Mouse (Mus musculus): ENCODE data around the gene Rasal2. TPM values are rescaled to one million over a fixed set of nuclear protein-coding genes. Genes with fewer than 3 reads are reported as not detected.
"Not testable (repeated sequence)": the region's sequence is repeated elsewhere in the genome, so short reads cannot be mapped to it uniquely, and the experiment has no call there.

The Rasal2 gene
- total RNA-seq, 2 experiments from 2014 or later = 33.0 to 36.5 TPM

- intact Hi-C loops (cut with DNase I) = no loop called here
- peak; percentile 9 to 46 for DNase-seq
Observed at GRCm38 (mm10) chr1:157256562-157256961, 155.8 kb downstream of the Rasal2 start.

GRCm38 (mm10) chr1:157255776-157256175, 156.6 kb downstream of the Rasal2 start:
- no peak for DNase-seq
- intact Hi-C loops (cut with DNase I) = no loop called here

GRCm38 (mm10) chr1:157253600-157254490, 158.6 kb downstream of the Rasal2 start:
- intact Hi-C loops (cut with DNase I) = no loop called here
- DNase-seq = no peak

GRCm38 (mm10) chr1:157248112-157248511, 164.3 kb downstream of the Rasal2 start:
- no peak for DNase-seq
- intact Hi-C loops (cut with DNase I) = no loop called here

DNA sequence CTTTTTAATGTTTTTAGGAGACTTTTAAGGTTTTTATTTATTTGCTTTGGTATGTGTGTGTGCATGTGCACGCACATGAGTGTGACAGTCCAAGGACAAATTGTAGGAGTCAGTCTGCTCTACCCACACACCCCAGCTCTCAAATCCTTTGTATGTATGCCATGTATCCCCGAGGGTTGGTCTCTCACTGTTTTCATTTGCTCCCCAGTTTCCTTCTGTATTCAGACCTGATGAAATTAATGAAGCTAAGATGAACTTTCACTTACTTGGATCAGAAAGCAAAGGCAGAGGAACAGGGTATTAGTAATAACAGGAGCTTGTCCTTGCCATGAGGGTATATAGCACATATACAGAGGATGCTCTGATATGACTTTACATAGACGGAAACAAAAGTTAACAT, 165.1 kb downstream of the Rasal2 start:
- DNase-seq = no peak
- intact Hi-C loops (cut with DNase I) = no loop called here

DNA sequence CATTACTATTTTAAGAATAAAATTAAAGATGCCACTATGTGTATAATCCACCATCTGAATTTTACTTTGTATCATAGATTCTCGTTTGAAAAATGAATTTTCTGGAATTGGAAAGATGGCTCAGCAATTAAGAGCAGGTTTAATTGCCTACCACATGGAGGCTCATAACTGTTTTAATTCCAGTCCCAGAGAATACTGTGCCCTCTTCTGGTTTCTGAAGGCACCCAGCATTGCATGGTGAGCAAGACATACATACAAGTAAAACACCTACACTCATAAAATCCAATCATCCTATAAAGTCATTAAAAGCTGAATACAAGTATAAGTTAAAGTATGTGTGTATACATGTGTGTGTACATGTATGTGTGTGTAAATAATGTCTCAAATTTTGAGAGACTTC, 165.6 kb downstream of the Rasal2 start:
- intact Hi-C loops (cut with DNase I) = no loop called here
- no peak for DNase-seq

DNA sequence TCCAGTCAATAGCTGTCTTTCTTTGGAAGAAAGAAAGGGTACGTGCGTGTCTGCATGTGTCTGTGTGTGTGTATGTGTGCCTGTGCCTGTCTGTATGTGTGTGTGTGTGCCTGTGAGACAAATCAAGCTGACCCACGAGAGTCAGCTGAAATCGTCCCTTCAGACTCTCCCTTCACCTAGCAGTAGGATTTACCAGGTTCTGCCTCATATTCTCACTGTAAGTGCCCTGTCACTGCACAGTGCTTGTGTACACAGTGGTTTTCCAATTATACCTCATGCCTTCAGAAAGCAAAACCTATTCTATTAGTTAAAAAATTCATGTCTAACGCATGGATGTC, 168.0 kb downstream of the Rasal2 start:
- intact Hi-C loops (cut with DNase I) = no loop called here
- DNase-seq = no peak

- DNase-seq = no peak
- intact Hi-C loops (cut with DNase I) = no loop called here
Observed at GRCm38 (mm10) chr1:157243576-157244452, 168.6 kb downstream of the Rasal2 start.

DNA sequence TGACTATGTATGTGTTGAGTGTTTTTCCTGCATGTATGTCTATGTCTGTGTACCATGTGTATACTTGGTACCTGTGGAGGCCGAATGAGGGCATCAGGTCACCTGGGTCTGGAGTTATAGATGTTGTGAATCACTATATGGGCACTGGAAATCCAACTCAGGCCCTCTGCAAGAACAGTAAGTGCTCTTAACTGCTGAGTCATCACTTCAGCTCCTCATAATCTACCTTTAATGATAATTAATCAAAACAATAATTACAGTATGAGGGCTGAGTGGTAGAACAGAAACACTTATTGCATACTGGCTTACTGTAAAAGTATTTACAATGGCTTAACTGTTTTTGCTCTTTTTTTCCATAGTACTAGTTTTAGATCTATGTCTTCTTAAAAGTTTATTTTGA, 172.7 kb downstream of the Rasal2 start:
- DNase-seq = no peak
- intact Hi-C loops (cut with DNase I) = no loop called here

GRCm38 (mm10) chr1:157236650-157237344, 175.6 kb downstream of the Rasal2 start:
- DNase-seq; intact Hi-C loops (cut with DNase I): not testable (repeated sequence)

DNA sequence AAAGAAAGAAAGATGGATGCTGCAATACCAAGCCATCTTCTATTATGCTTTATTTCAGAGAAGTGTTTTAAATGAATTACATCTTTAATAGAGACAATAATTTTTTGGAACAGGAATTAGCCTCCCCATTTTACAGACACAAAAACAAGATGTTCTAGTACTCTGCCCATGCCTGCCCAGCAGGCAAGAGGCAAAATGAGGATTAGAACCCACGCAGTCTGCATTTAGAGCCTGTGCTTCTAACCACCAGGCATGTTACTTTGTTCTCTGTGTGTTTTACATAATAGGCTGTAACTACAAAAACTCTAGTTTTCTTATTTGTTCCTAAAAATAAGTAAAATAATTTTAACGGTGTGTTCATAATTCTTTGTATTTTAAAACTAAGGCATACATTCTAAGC, 178.9 kb downstream of the Rasal2 start:
- intact Hi-C loops (cut with DNase I) = no loop called here
- no peak for DNase-seq

DNA sequence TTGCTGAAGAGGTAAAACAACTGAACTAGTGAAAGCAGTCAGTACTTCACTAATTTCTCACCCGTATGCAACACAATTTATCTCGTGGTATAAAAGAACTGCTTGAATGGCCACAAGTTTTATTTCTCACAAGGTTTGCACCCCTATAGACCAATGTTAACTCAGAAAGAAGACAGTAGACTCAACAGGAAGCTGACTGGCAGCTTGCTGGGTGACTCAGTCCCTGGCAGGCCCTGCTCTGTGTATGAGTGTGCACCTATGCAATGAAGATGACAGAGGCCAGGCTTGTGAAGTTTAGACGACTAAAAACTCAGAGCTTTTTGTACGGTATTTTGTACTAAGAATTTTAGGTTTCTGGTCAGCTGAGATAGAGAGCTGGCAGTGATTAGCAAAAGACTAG, 180.0 kb downstream of the Rasal2 start:
- intact Hi-C loops (cut with DNase I) = no loop called here
- DNase-seq = no peak

DNA sequence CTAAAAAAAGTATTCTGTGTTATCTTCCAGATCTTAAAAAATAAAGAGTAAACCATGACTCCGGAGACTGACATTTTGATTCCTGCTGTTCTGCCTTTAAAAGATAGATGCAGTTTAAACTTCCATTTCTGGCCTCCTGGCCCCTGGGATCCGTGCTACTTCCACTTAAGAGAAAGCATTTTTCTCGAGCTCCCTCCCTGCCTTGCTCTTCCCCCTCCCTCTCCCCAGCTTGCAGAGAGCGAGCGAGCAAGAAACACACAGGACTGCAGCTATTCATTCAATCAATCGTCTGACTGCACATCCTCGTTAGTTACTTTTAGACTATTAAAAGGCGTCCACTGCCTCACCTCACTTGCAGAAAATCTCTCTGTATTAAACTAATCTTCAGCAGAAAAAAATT, 181.4 kb downstream of the Rasal2 start:
- intact Hi-C loops (cut with DNase I) = no loop called here
- no peak for DNase-seq

DNA sequence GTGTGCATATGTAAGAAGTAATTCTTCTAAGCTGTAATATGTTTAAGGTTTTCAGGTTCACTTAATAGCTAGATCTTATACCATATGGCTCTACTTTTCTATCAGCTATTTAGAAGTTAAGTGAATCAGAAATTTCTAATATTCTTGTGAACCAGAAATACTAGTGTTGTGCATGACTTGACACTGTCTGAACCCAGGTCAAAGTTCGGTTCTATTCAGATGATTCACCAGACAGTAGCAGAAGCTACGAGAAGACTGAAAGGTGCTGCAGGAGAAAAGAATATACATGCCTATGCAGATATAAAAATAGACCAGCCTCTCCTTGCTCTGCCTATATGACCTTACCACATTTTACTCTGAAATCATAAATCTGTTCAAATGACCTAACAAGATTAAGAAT, 182.0 kb downstream of the Rasal2 start:
- no peak for DNase-seq
- intact Hi-C loops (cut with DNase I) = no loop called here

GRCm38 (mm10) chr1:157225013-157225412, 187.4 kb downstream of the Rasal2 start:
- DNase-seq = no peak

GRCm38 (mm10) chr1:157220910-157221309, 191.5 kb downstream of the Rasal2 start:
- intact Hi-C loops (cut with DNase I) = no loop called here

More at GRCm38 (mm10) chr1:157225013-157225412, 187.4 kb downstream of the Rasal2 start:
- intact Hi-C loops (cut with DNase I) = no loop called here

DNA sequence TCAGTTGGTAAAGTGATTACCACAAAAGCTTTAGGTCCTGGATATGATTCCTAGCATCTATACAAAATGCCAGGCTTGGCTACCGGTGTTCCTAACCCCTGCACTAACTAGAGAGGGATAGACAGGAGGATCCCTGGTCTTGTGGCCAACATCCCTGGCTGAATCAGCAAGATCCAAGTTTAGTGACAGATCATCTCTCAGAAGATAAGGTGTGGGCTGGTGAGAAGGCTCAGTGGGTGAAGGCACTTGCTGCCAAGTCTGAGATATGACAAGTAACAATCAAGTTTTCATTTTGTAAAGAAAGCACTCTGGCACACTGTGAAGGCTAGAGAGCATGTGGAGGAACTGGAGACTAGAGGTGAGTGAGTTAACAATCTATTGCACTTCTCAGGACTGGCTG, 191.9 kb downstream of the Rasal2 start:
- intact Hi-C loops (cut with DNase I) = no loop called here
- no peak for DNase-seq

More at GRCm38 (mm10) chr1:157220910-157221309, 191.5 kb downstream of the Rasal2 start:
- no peak for DNase-seq

GRCm38 (mm10) chr1:157208754-157209153, 203.6 kb downstream of the Rasal2 start:
- intact Hi-C loops (cut with DNase I) = no loop called here
- DNase-seq = no peak

GRCm38 (mm10) chr1:157205685-157206084, 206.7 kb downstream of the Rasal2 start:
- intact Hi-C loops (cut with DNase I) = no loop called here
- no peak for DNase-seq

DNA sequence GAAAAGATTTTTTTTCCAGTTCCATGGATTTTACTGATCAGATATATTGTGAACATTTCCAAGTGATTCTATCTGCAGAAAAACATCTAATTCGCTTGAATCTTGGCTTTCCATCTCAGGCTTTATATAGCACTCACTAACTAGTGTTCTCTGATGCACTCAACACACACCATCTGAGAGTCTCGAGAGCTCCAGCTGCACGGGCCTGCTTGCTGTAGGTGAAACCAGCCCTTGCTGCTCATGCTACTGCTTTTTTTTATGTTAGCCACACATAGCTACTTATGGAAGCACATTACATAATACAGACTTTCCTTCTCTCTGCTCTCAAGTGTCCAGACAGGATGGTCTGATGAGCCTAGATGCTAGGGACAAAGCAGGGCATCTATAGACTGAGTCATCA, 229.4 kb downstream of the Rasal2 start:
- no peak for DNase-seq
- intact Hi-C loops (cut with DNase I) = no loop called here

GRCm38 (mm10) chr1:157182431-157182830, 230.0 kb downstream of the Rasal2 start:
- intact Hi-C loops (cut with DNase I) = no loop called here
- no peak for DNase-seq

Measured in heart, postnatal 14 days (tissue).